ENCODE assay signal across 22 mouse cellular contexts in genomic region chr12:118025771-118026170, GRCm38 (mm10).
DNase-seq lines count a peak whose midpoint lies in the region; ATAC-seq and TF ChIP-seq lines count a peak whose summit lies in the region.
"Had no signal": no experiment of that assay in that cellular context is flagged by ENCODE, and none has a peak within 500 bp of the region (broad histone marks: within the 10 kb centered on the region; RNA-seq: fewer than 3 reads in every experiment).

No protein-coding gene starts in this region.

- H3K4me3 ChIP-seq in gastrocnemius, adult 2 months, result 0 out of 2 replicates have a peak overlapping the region, but pooled peaks have one; percentile 17
- no peak overlapping the region for H3K4me3 ChIP-seq in intestine, postnatal 0 days (ENCODE audit: low read depth, low read length)
- H3K4me3 ChIP-seq: embryonic facial prominence, embryonic 13.5 days; embryonic facial prominence, embryonic 15.5 days; erythroblast, embryonic 14.5 days; forebrain, embryonic 10.5 days; forebrain, embryonic 12.5 days had no signal

- H3K9me3 ChIP-seq in intestine, postnatal 0 days (ENCODE audit: control insufficient read depth), result no peaks in the 10 kb centered on the region
- H3K9me3 ChIP-seq: embryonic facial prominence, embryonic 13.5 days; embryonic facial prominence, embryonic 15.5 days; forebrain, embryonic 10.5 days; forebrain, embryonic 12.5 days had no signal

- peak; percentile 53 for DNase-seq in gastrocnemius, adult 2 months
- no peak for DNase-seq in gastrocnemius, postnatal 36 days
- peak; percentile 35 for DNase-seq in heart, adult 11 months
- no peak for DNase-seq in heart, postnatal 10 days
- DNase-seq in skeletal muscle tissue, adult 2 months (ENCODE audit: low read depth, low spot score), result peak; percentile 71
- DNase-seq: adrenal gland, adult 2 months; adrenal gland, postnatal 10 days; adrenal gland, postnatal 25 days; cerebellum, adult 11 months; cerebellum, adult 18-20 months; cerebellum, adult 8-10 months; cerebellum, adult 9-11 months; cerebellum, postnatal 14 days; cerebellum, postnatal 36 days; embryo, embryonic 11 days had no signal

- H3K36me3 ChIP-seq in intestine, postnatal 0 days (ENCODE audit: control insufficient read depth, insufficient read depth), result no peaks in the 10 kb centered on the region
- H3K36me3 ChIP-seq: embryonic facial prominence, embryonic 13.5 days; embryonic facial prominence, embryonic 15.5 days; forebrain, embryonic 10.5 days; forebrain, embryonic 12.5 days had no signal

- no peak overlapping the region for H3K9ac ChIP-seq in intestine, postnatal 0 days (ENCODE audit: low read depth, low read length)
- H3K9ac ChIP-seq: embryonic facial prominence, embryonic 13.5 days; embryonic facial prominence, embryonic 15.5 days; forebrain, embryonic 12.5 days had no signal

- no peaks in the 10 kb centered on the region for H3K4me1 ChIP-seq in intestine, postnatal 0 days (replicated peaks; ENCODE audit: control insufficient read depth, insufficient read depth, low read length)
- H3K4me1 ChIP-seq: embryonic facial prominence, embryonic 13.5 days; embryonic facial prominence, embryonic 15.5 days had no signal

- peak overlapping the region; percentile 66 for H3K27ac ChIP-seq in gastrocnemius, adult 2 months
- no peak overlapping the region for H3K27ac ChIP-seq in intestine, postnatal 0 days (ENCODE audit: low read depth, low read length)
- H3K27ac ChIP-seq: embryonic facial prominence, embryonic 13.5 days; embryonic facial prominence, embryonic 15.5 days; forebrain, embryonic 10.5 days; forebrain, embryonic 12.5 days had no signal

- intact Hi-C loops in gastrocnemius, adult 2 months (cut with DNase I), result no loop called here
- intact Hi-C loops in gastrocnemius, postnatal 36 days (cut with DNase I), result loop anchor here (10.0 kb wide), 1 partner anchor 279 kb away; the partner anchor contains the start of gene Sp4
- intact Hi-C loops in heart, postnatal 10 days (cut with DNase I), result no loop called here

- WGBS in intestine, postnatal 0 days, result 74% methylated on average over 4 of the region's 4 CpGs

- no peak for TF ChIP-seq CTCF in gastrocnemius, adult 2 months (IDR thresholded peaks at IDR 0.05)
- TF ChIP-seq CTCF in intestine, postnatal 0 days (IDR thresholded peaks at IDR 0.05; ENCODE audit: low read depth), result no peak

- no peak overlapping the region for H3K4me2 ChIP-seq in intestine, postnatal 0 days (replicated peaks; ENCODE audit: low read depth)
- H3K4me2 ChIP-seq: embryonic facial prominence, embryonic 13.5 days; embryonic facial prominence, embryonic 15.5 days; forebrain, embryonic 12.5 days had no signal

- H3K27me3 ChIP-seq in intestine, postnatal 0 days (replicated peaks; ENCODE audit: control insufficient read depth, insufficient read depth, low read length), result no peaks in the 10 kb centered on the region
- H3K27me3 ChIP-seq: embryonic facial prominence, embryonic 13.5 days; embryonic facial prominence, embryonic 15.5 days had no signal

- no peak for ATAC-seq in intestine, postnatal 0 days
- ATAC-seq: forebrain, embryonic 14.5 days had no signal

Comparison
In these comparisons a context has a peak if more than half of its experiments do, and no peak if none do; other contexts are left out.
1. DNase-seq: peak in gastrocnemius, adult 2 months (single experiment), heart, adult 11 months (single experiment) and skeletal muscle tissue, adult 2 months (single experiment); none in gastrocnemius, postnatal 36 days (0 of 2) and heart, postnatal 10 days (0 of 2).